Mouse (Mus musculus): ENCODE data around the gene 1700057G04Rik.

DNA sequence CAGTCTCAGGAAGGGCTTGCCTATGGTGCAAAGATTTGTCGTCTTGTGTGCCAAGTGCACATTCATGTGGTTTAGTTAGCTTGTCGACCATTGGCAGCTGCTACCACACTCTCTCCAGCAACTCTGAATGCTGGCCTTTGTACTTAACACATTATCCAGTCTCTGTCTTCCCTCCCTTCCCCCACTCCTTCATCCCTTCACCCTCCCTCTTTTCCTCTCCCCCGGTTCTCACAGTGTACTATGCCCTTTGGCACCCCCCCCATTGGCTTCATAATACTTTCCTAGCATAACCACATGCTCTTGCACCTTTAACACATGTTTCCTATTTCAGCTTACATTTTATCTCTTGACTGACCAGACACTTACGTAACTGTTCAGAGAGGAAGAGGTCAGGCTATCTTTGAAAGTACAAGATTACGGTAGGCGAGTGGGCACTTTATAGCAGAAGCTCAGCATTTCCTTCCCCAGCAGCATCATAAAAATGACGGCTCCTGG, 65.6 kb downstream of the 1700057G04Rik start:
- TF ChIP-seq CHD2 (IDR thresholded peaks at IDR 0.05; ENCODE audit: low read depth, low read length) (no peak), HCFC1 (IDR thresholded peaks at IDR 0.05; ENCODE audit: borderline replicate concordance, insufficient read depth, low read length) (no peak), ZNF384 (IDR thresholded peaks at IDR 0.05; ENCODE audit: low read depth, low read length) (no peak)

All from ES-E14 (cell line).